Mouse (Mus musculus): ENCODE measurements around the gene Cnbp. TPM values are rescaled to one million over a fixed set of nuclear protein-coding genes. Genes with fewer than 3 reads are reported as not detected.

Cnbp gene
- total RNA-seq (2012; rRNA removed) (726 and 879 TPM in 2 replicates), polyA plus RNA-seq (2012; ENCODE audit: insufficient read depth in 1 of 2, insufficient read length in 2 of 2, low read depth in 1 of 2, low replicate concordance in 2 of 2, missing spikeins in 1 of 2) (100 to 1,000 TPM; 201 to 652 TPM)

- peaks cover 4 to 14% of the 10 kb centered on the region in 2 experiments; a peak in 3 of 4 replicates for H3K4me1 ChIP-seq (ENCODE audit: control insufficient read depth in 1 of 2, insufficient read depth in 2 of 2, low read length in 2 of 2)
- peak; percentile 88 for TF ChIP-seq MAX (IDR thresholded peaks at IDR 0.05; ENCODE audit: low read length)
- peak; percentile 83 for TF ChIP-seq TCF12 (IDR thresholded peaks at IDR 0.05; ENCODE audit: low read depth, low read length)
- no peak for TF ChIP-seq GABPA (IDR thresholded peaks at IDR 0.05; ENCODE audit: low read depth, low read length)
- no peak for TF ChIP-seq SMC3 (IDR thresholded peaks at IDR 0.05; ENCODE audit: low read depth, low read length)
- TF ChIP-seq ZMIZ1 (IDR thresholded peaks at IDR 0.05; ENCODE audit: low read depth, low read length), result peak; percentile 89; the same call in 1 of the 2 replicates
- peak; percentile 77 for TF ChIP-seq ELF1 (IDR thresholded peaks at IDR 0.05; ENCODE audit: low read depth, low read length)
- TF ChIP-seq NELFE (IDR thresholded peaks at IDR 0.05; ENCODE audit: low read depth, low read length), result peak; percentile 97
- TF ChIP-seq POLR2AphosphoS5 (IDR thresholded peaks at IDR 0.05; ENCODE audit: borderline replicate concordance, low read depth, low read length), result no peak; the same call in 1 of the 2 replicates
- TF ChIP-seq CHD2 (IDR thresholded peaks at IDR 0.05; ENCODE audit: low read length), result peak; percentile 86
- TF ChIP-seq POLR2A (IDR thresholded peaks at IDR 0.05; ENCODE audit: control insufficient read depth in 1 of 2, insufficient read depth in 1 of 2, low read depth in 1 of 2, low read length in 2 of 2, poor library complexity in 1 of 2), result peak; percentile 84 to 92
- peak; percentile 91 for TF ChIP-seq MXI1 (IDR thresholded peaks at IDR 0.05; ENCODE audit: low read depth, low read length)
- TF ChIP-seq POLR2AphosphoS2 (IDR thresholded peaks at IDR 0.05; ENCODE audit: low read length), result peak; percentile 90
- TF ChIP-seq HCFC1 (IDR thresholded peaks at IDR 0.05; ENCODE audit: low read depth, low read length), result peak; percentile 83
- no peak for TF ChIP-seq CHD1 (IDR thresholded peaks at IDR 0.05; ENCODE audit: low read depth, low read length)
- TF ChIP-seq ETS1 (IDR thresholded peaks at IDR 0.05; ENCODE audit: low read depth, low read length), result 0 out of 2 replicates have a peak, but pooled peaks have one; percentile 6
- TF ChIP-seq MEF2A (IDR thresholded peaks at IDR 0.05; ENCODE audit: extremely low read depth, insufficient replicate concordance, low read depth, low read length, poor library complexity, severe bottlenecking), result no peak
- peak; percentile 79 for TF ChIP-seq SIN3A (IDR thresholded peaks at IDR 0.05; ENCODE audit: low read length)
- TF ChIP-seq ZKSCAN1 (IDR thresholded peaks at IDR 0.05; ENCODE audit: low read depth, low read length), result no peak
- TF ChIP-seq RAD21 (IDR thresholded peaks at IDR 0.05; ENCODE audit: low read depth, low read length), result no peak
- peak; percentile 69 for TF ChIP-seq NRF1 (IDR thresholded peaks at IDR 0.05; ENCODE audit: insufficient read depth, low read depth, low read length, poor library complexity, severe bottlenecking)
- peak; percentile 86 for TF ChIP-seq TBP (IDR thresholded peaks at IDR 0.05; ENCODE audit: low read depth, low read length)
- TF ChIP-seq MYC (IDR thresholded peaks at IDR 0.05; ENCODE audit: low read depth, low read length), result peak; percentile 95
Measured at GRCm38 (mm10) chr6:87850900-87851614, at the start of gene Cnbp. Gene Cnbp, minus strand, starts transcription at chr6:87851106.

More at GRCm38 (mm10) chr6:87850900-87851614, at the start of gene Cnbp:
- Histone ChIP-seq H3K36me3 (ENCODE audit: control insufficient read depth in 1 of 2, insufficient read depth in 2 of 2, low read length in 2 of 2) (peaks cover 27 to 33% of the 10 kb centered on the region in 2 experiments), H3K9ac (ENCODE audit: control insufficient read depth, low read depth, low read length, poor library complexity, severe bottlenecking) (peak within 1 kb of the TSS; percentile 96), H3K4me3 (ENCODE audit: control insufficient read depth in 1 of 2, insufficient read depth in 1 of 2, low read depth in 2 of 2, low read length in 2 of 2) (peak within 1 kb of the TSS; percentile 79 to 91), H3K9me3 (replicated peaks; ENCODE audit: insufficient read depth, low read length) (no peaks in the 10 kb centered on the region), H3K79me2 (ENCODE audit: control insufficient read depth, insufficient read depth, low read length, poor library complexity) (peaks cover 48% of the 10 kb centered on the region), H3K27ac (ENCODE audit: control insufficient read depth, low read depth, low read length) (peak within 1 kb of the TSS; percentile 88), H3K27me3 (ENCODE audit: control insufficient read depth in 1 of 2, insufficient read depth in 2 of 2, low read length in 2 of 2) (no peaks in the 10 kb centered on the region)
- DNase-seq (ENCODE audit: low read depth, low spot score), result peak; percentile 97

Data from MEL (cell line).